Mouse (Mus musculus) ES-Bruce4 (cell line): ENCODE measurements around the gene Degs2. TPM values are rescaled to one million over a fixed set of nuclear protein-coding genes. Genes with fewer than 3 reads are reported as not detected.

Experiments
- H3K27ac ChIP-seq: 2 replicates; pipeline ENCODE4 v1.5.1; 2012; ENCODE audit warnings: low read length, inconsistent platforms; ENCODE audit not compliant: insufficient read depth
- H3K27me3 ChIP-seq: 2 replicates; pipeline ENCODE4 v1.6.1; 2012; ENCODE audit warnings: mild to moderate bottlenecking, low read length, inconsistent platforms; ENCODE audit not compliant: control insufficient read depth, poor library complexity, insufficient read depth, severe bottlenecking
- H3K36me3 ChIP-seq: 2 replicates; pipeline ENCODE4 v1.6.1; 2012; ENCODE audit warnings: inconsistent platforms, mild to moderate bottlenecking, low read length, moderate library complexity; ENCODE audit not compliant: control insufficient read depth, poor library complexity, insufficient read depth, severe bottlenecking
- H3K4me1 ChIP-seq: one replicate; pipeline ENCODE4 v1.8.1; 2011; ENCODE audit warnings: low read length; ENCODE audit not compliant: control insufficient read depth, insufficient read depth
- H3K4me3 ChIP-seq: 2 replicates; pipeline ENCODE4 v1.5.1; 2011; ENCODE audit warnings: low read depth, mild to moderate bottlenecking, low read length
- H3K9ac ChIP-seq: 2 replicates; pipeline ENCODE4 v1.6.1; 2012; ENCODE audit warnings: low read depth, mild to moderate bottlenecking, inconsistent platforms; ENCODE audit not compliant: poor library complexity, severe bottlenecking
- H3K9me3 ChIP-seq: replicated peaks from 2 replicates; pipeline ENCODE4 v1.6.1; 2012; ENCODE audit warnings: mild to moderate bottlenecking, low read length, inconsistent platforms; ENCODE audit not compliant: control insufficient read depth, poor library complexity, insufficient read depth, severe bottlenecking
- CTCF ChIP-seq: IDR thresholded peaks from one replicate; pipeline ENCODE4 v1.8.1; 2011; ENCODE audit warnings: low read depth, low read length
- EP300 ChIP-seq: IDR thresholded peaks from 2 replicates; pipeline ENCODE4 v1.6.1; 2011; ENCODE audit warnings: low read depth, low read length; ENCODE audit not compliant: insufficient read depth
- POLR2A ChIP-seq: IDR thresholded peaks from one replicate; pipeline ENCODE4 v1.8.1; 2011; ENCODE audit warnings: low read length; ENCODE audit not compliant: insufficient read depth
- polyA plus RNA-seq: library from polyadenylated mRNA; stranded (reverse); fragments of >200 nt; gene quantifications from 2 replicates; pipeline ENCODE4 v1.2.4, GENCODE M21; 2011; ENCODE audit warnings: low read depth; ENCODE audit not compliant: missing spikeins, insufficient read depth, insufficient read length

Degs2 gene
- polyA plus RNA-seq, 1 experiment = not detected

GRCm38 (mm10) chr12:108698697-108699471 lies 3.2 kb downstream of the Degs2 start:
- Histone ChIP-seq H3K9ac (no peak overlapping the region), H3K4me1 (no peaks in the 10 kb centered on the region), H3K9me3 (no peaks in the 10 kb centered on the region), H3K36me3 (no peaks in the 10 kb centered on the region), H3K27ac (no peak overlapping the region), H3K4me3 (no peak overlapping the region), H3K27me3 (peaks cover 4% of the 10 kb centered on the region; the same call in 1 of the 2 replicates)
- no peak for TF ChIP-seq EP300
- no peak for TF ChIP-seq CTCF
- TF ChIP-seq POLR2A = no peak

- TF ChIP-seq POLR2A (no peak), CTCF (no peak), EP300 (no peak)
- Histone ChIP-seq H3K4me3 (no peak overlapping the region), H3K36me3 (no peaks in the 10 kb centered on the region), H3K27ac (no peak overlapping the region), H3K4me1 (no peaks in the 10 kb centered on the region), H3K9ac (no peak overlapping the region), H3K27me3 (no peaks in the 10 kb centered on the region), H3K9me3 (no peaks in the 10 kb centered on the region)
Measured at GRCm38 (mm10) chr12:108694223-108694622, 7.9 kb downstream of the Degs2 start.

- no peak overlapping the region for H3K27ac ChIP-seq
- TF ChIP-seq POLR2A (no peak), EP300 (no peak), CTCF (no peak)
- no peak overlapping the region for H3K9ac ChIP-seq
- H3K4me1 ChIP-seq = no peaks in the 10 kb centered on the region
- no peaks in the 10 kb centered on the region for H3K27me3 ChIP-seq
- H3K9me3 ChIP-seq = no peaks in the 10 kb centered on the region
- H3K36me3 ChIP-seq = no peaks in the 10 kb centered on the region
- no peak overlapping the region for H3K4me3 ChIP-seq
Measured at GRCm38 (mm10) chr12:108693592-108693991, 8.5 kb downstream of the Degs2 start.

- Histone ChIP-seq H3K9ac (no peak overlapping the region), H3K36me3 (no peaks in the 10 kb centered on the region), H3K9me3 (no peaks in the 10 kb centered on the region), H3K27me3 (no peaks in the 10 kb centered on the region), H3K4me3 (no peak overlapping the region), H3K27ac (no peak overlapping the region), H3K4me1 (peaks cover 2% of the 10 kb centered on the region)
- TF ChIP-seq EP300 (no peak), POLR2A (no peak), CTCF (no peak)
Measured at GRCm38 (mm10) chr12:108690529-108690928, 11.6 kb downstream of the Degs2 start.

- TF ChIP-seq EP300 (no peak), POLR2A (no peak), CTCF (no peak)
- no peak overlapping the region for H3K4me3 ChIP-seq
- no peak overlapping the region for H3K9ac ChIP-seq
- no peaks in the 10 kb centered on the region for H3K27me3 ChIP-seq
- H3K27ac ChIP-seq = no peak overlapping the region
- H3K4me1 ChIP-seq = peaks cover 2% of the 10 kb centered on the region
- no peaks in the 10 kb centered on the region for H3K36me3 ChIP-seq
- no peaks in the 10 kb centered on the region for H3K9me3 ChIP-seq
Measured at GRCm38 (mm10) chr12:108689167-108689566, 12.9 kb downstream of the Degs2 start.

GRCm38 (mm10) chr12:108686926-108687325 lies 15.2 kb downstream of the Degs2 start:
- Histone ChIP-seq H3K27ac (no peak overlapping the region), H3K4me3 (no peak overlapping the region), H3K9me3 (no peaks in the 10 kb centered on the region), H3K4me1 (peaks cover 2% of the 10 kb centered on the region), H3K27me3 (no peaks in the 10 kb centered on the region), H3K9ac (no peak overlapping the region), H3K36me3 (no peaks in the 10 kb centered on the region)
- TF ChIP-seq CTCF (peak; percentile 76), EP300 (no peak)
